Mouse (Mus musculus) ZHBTc4 (cell line): ENCODE data around the gene Vmn1r205.
"Not testable (repeated sequence)": the region's sequence is repeated elsewhere in the genome, so short reads cannot be mapped to it uniquely, and the experiment has no call there.

Experiments used
- DNase-seq: peaks from one replicate; pipeline ENCODE4 v3.0.0-alpha.2; 2011; ENCODE audit warnings: low read depth, low spot score

Gene Vmn1r205

GRCm38 (mm10) chr13:22592900-22593299 is at the start of gene Vmn1r205:
Gene Vmn1r205 (minus strand): TSS chr13:22593000.
- DNase-seq: no peak

DNA sequence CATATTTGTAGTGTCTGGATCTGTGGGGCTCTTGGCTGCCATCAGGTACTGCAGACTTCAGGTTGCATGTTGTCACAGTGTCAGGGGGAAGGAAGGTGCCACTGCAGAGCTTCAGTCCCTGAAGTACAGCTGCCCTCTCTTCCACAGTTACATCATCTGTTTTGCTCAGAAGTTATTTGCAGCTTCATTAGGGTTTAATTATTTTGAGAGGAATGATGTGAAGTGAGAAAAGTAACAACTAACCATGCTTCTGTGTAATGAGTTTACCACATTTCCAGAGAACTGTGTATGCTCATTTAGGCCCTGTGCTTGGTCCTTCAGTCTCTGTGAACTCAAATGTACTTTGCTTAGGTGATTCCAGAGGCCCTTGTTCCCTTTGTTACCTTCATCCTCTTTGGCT is 31.4 kb upstream of the Vmn1r205 start, which contains the start of gene Vmn1r206:
Gene Vmn1r206, minus strand, starts transcription at position 101 of the 400 bp plus-strand sequence.
- DNase-seq: not testable (repeated sequence)

GRCm38 (mm10) chr13:22583336-22583735 is 9.5 kb downstream of the Vmn1r205 start:
- DNase-seq: peak; percentile 71

DNA sequence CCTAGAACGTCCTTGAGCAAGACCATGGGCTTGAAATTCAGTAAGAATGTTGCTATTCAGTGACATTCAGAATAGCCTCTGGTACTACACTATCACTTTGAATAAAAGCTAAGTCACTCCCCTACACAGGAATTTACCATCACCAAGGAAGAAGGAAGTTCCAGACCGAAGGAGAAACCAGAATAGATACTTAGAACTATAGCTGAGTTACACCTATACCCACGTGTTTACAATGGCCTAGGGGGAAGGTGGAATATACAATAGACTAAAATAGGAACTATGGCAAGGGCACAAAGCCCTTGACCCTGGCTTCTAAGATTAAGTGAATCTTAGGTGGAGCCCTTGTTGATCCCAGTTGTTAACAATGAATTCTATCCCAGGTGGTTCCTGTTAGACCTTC is 17.9 kb downstream of the Vmn1r205 start:
- DNase-seq: peak; percentile 65

DNA sequence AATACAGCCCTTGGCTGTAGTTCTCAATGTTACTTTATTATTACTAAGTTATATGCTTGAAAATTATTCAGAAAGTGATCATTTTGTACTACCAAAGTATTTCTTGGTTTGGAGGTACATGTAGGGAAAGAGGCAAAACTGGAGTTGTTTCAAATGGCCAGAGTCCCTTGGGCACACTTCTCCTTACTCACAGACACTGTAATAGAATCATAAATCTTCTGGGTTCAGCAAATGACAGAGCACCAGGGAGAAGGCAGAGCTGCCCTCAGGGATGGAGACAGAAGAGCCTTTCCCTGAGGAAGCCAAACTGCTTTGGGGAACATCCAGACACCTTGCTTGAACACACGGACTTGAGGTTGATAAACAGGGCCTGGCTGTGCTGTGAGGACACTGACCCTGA is 39.9 kb downstream of the Vmn1r205 start, which contains the start of gene Vmn1r204:
Gene Vmn1r204, plus strand, starts transcription at position 301 of the 400 bp plus-strand sequence.
- DNase-seq: not testable (repeated sequence)
